Mouse (Mus musculus) layer of hippocampus, postnatal 25 days (tissue): ENCODE results near the gene Anpep. TPM values are rescaled to one million over a fixed set of nuclear protein-coding genes. Genes with fewer than 3 reads are reported as not detected.

Experiments
- total RNA-seq, 2 experiments: library from RNA; stranded (reverse); gene quantifications; 2 replicates each; pipeline ENCODE4 v1.2.3; 2021

Gene Anpep
- total RNA-seq, 2 experiments from 2014 or later, result 2.9 to 4.3 TPM

Other genes with a start within 250 kb of the Anpep start
- 1 to 10 TPM; 2.1 to 2.4 TPM for gene Rhcg, start 243.4 kb downstream of the Anpep start, total RNA-seq
- gene Ticrr, start 200.9 kb downstream of the Anpep start, total RNA-seq, result under 1 TPM; 0.14 to 0.27 TPM
- gene Kif7, start 145.3 kb downstream of the Anpep start, total RNA-seq, result 1 to 10 TPM; 1.9 to 2.4 TPM
- under 1 TPM; 0.28 to 0.49 TPM for gene Plin1, start 128.2 kb downstream of the Anpep start, total RNA-seq
- gene Pex11a, start 117.9 kb downstream of the Anpep start, total RNA-seq, result 10 to 100 TPM; 11.5 to 13.5 TPM
- gene Wdr93, start 117.9 kb downstream of the Anpep start, total RNA-seq, result under 1 TPM; 0.26 to 0.27 TPM
- gene Mesp1, start 67.3 kb downstream of the Anpep start, total RNA-seq, result under 1 TPM; 0.28 to 0.62 TPM
- gene Mesp2, start 50.3 kb downstream of the Anpep start, total RNA-seq, result 1 to 10 TPM; 1.3 to 1.7 TPM
- 10 to 100 TPM; 46.6 to 51.4 TPM for gene Ap3s2, start 59.6 kb upstream of the Anpep start, total RNA-seq
- gene Arpin, start 74.3 kb upstream of the Anpep start, total RNA-seq, result 10 to 100 TPM; 11.7 to 14.2 TPM
- gene Zfp710, start 163.8 kb upstream of the Anpep start, total RNA-seq, result 10 to 100 TPM; 20.9 to 22.9 TPM